Comparison of ENCODE assay signal across 30 mouse cellular contexts in the genomic region with DNA sequence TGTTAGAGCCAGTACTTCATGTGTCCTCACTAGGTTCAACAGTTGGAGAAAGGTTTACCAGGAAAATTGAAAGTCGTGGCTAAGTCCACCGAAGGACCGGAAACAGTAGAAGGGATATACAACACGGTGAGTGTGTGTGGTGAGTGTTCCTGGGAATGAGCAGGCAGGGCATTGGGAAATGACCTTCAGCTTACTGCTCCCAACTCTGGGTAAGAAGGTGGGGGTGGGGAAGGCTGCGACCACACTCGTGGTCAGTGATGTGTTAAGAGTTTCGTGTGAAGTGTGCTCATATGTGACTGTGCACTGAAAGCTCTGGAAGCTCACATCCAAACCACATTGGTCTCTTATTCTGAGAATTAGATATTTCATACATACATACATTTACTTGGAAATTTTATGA. TPM values are rescaled to one million over a fixed set of nuclear protein-coding genes. Genes with fewer than 3 reads are reported as not detected.
"Had no signal": no experiment of that assay in that cellular context is flagged by ENCODE, and none has a peak within 500 bp of the region (broad histone marks: within the 10 kb centered on the region; RNA-seq: fewer than 3 reads in every experiment).

No protein-coding gene starts in this region.

- H3K4me3 ChIP-seq: left cerebral cortex, adult 2 months; liver, embryonic 13.5 days; stomach, embryonic 15.5 days had no signal

- H3K9me3 ChIP-seq: liver, embryonic 13.5 days; stomach, embryonic 15.5 days had no signal

- H3K27ac ChIP-seq: left cerebral cortex, adult 2 months; liver, embryonic 13.5 days; stomach, embryonic 15.5 days had no signal

- DNase-seq: kidney, adult 18-20 months; kidney, adult 9 months; kidney, postnatal 14 days; kidney, postnatal 4 days; layer of hippocampus, adult 9-11 months; layer of hippocampus, postnatal 36 days; liver, embryonic 13.5 days; lung, embryonic 14.5 days; lung, postnatal 10 days; midbrain, embryonic 14.5 days; right cerebral cortex, postnatal 25 days; spleen, adult 18-20 months; thymus, adult 2 months; thymus, postnatal 14 days; thymus, postnatal 4 days had no signal

- H3K36me3 ChIP-seq: liver, embryonic 13.5 days; stomach, embryonic 15.5 days had no signal

- H3K27me3 ChIP-seq: liver, embryonic 13.5 days; stomach, embryonic 15.5 days had no signal

- H3K4me2 ChIP-seq: liver, embryonic 13.5 days; lung, embryonic 14.5 days; midbrain, embryonic 11.5 days; stomach, embryonic 15.5 days had no signal

- H3K4me1 ChIP-seq: liver, embryonic 13.5 days; stomach, embryonic 15.5 days had no signal

- H3K9ac ChIP-seq: liver, embryonic 13.5 days; lung, embryonic 14.5 days; stomach, embryonic 15.5 days had no signal

RNA-seq across cellular contexts. Expression of a gene that starts 41.7 kb away (rescaled TPM):
- total RNA-seq: layer of hippocampus, adult 18-20 months; layer of hippocampus, postnatal 36 days; left cerebral cortex, adult 2 months; left cerebral cortex, postnatal 10 days; left cerebral cortex, postnatal 36 days; liver, adult 2 months; megakaryocyte-erythroid progenitor cell, adult 5-6 weeks; midbrain, postnatal 0 days had no signal
- polyA plus RNA-seq: kidney, embryonic 16.5 days; limb, embryonic 11.5 days; limb, embryonic 14.5 days; liver, adult 2 months; liver, embryonic 13.5 days; liver, embryonic 16.5 days; lung, embryonic 14.5 days; midbrain, embryonic 11.5 days; midbrain, embryonic 14.5 days; midbrain, postnatal 0 days; neural tube, embryonic 11.5 days; neural tube, embryonic 14.5 days; stomach, embryonic 15.5 days; thymus, adult 2 months had no signal
